Mouse (Mus musculus) adrenal gland, adult 2 months (tissue): ENCODE data around the gene Ntmt1. TPM values are rescaled to one million over a fixed set of nuclear protein-coding genes. Genes with fewer than 3 reads are reported as not detected.

ENCODE experiments used
- DNase-seq: peaks from one replicate; pipeline ENCODE4 v3.0.0; 2021
- polyA plus RNA-seq: library from polyadenylated mRNA; depleted of rRNA; stranded (reverse); fragments of >200 nt; gene quantifications from 2 replicates; pipeline ENCODE4 v1.2.3, GENCODE M21; 2012
- total RNA-seq, 2 experiments: library from RNA; stranded (reverse); gene quantifications; 2 replicates each; pipeline ENCODE4 v1.2.3; 2021

Ntmt1 gene
- total and polyA plus RNA-seq, 3 experiments, result 33.5 to 77.1 (median 45.4) TPM

DNA sequence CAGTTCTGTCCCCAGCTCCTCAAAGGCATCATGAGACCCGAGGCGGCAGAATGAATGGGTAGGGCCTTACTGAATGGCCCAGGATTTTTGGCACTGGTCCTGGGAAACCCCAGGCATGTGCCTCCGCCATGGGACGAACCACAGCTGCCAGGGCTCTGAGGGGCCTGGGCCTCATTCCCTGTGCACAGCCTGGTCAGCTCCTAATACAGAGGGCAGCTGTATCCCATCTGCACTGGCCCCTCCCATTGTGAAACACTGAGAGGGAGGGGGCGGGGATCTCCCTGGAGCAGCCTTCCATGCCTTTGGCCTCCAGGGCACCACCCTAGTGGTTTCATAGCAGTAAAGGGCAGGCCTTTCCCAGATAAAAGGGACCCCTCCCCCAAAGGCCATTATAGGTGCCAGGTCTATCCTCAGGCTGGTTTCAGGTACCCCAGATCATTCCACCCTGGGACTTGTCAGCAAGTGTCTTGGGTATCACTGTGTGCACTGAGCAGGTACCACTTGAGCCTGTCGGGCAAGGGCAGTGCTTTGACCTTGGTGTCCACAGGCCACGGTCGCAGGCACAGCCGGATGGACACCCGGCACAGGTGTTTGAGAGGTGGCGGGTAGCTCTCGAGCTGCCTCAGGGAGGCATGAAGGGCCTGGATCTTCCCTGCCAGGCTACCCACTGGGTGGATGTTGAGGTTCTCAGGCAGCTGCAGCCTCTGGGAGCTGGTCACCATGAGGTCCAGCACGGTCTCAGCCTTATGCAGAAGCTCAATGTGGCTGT, 15.9 kb downstream of the Ntmt1 start:
- peak; percentile 43 for DNase-seq

DNA sequence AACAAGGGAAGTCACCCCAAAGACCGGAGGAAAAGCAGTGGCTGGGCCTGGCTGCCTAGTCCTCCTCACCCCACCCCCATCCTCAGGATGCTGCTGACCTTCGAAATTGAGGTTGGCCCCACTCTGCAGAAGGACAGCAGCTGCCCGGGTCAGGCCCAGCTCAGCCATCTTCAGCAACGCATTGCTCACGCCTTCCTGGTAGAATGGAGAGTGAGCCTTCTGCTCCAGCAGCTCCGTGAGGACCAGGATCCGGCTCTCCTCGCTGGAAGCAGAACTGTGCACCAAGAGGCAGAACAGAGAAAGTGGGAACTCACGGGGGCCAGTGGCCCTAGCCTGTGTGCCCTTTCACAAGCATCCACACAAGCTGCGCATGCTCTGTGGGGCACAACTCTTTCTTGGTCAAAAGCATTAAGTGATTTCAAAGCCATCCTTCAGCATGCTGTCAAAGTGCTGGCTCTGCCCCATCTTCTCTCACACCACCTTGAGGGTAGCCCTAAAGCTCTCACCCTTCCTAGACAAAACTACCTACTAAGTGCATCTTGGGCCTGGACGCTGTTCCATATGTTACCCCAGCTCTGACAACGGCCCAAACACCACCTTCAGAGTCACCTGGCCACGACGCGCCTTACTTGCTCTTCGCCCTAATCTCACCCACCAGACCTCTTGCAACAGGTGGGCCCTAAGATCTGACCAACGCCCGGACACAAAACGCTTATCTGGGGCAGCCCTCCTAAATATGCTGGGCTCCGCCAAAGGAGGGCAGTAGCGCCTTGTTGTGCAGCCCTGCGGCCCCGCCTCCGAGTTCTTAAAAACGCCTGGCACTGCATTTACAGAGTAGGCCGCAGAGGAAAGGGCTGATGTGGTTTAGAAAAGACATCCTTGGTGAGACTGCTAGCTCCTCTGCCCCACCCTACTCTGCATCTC, 19.5 kb downstream of the Ntmt1 start:
- DNase-seq, result peak; percentile 67

DNA sequence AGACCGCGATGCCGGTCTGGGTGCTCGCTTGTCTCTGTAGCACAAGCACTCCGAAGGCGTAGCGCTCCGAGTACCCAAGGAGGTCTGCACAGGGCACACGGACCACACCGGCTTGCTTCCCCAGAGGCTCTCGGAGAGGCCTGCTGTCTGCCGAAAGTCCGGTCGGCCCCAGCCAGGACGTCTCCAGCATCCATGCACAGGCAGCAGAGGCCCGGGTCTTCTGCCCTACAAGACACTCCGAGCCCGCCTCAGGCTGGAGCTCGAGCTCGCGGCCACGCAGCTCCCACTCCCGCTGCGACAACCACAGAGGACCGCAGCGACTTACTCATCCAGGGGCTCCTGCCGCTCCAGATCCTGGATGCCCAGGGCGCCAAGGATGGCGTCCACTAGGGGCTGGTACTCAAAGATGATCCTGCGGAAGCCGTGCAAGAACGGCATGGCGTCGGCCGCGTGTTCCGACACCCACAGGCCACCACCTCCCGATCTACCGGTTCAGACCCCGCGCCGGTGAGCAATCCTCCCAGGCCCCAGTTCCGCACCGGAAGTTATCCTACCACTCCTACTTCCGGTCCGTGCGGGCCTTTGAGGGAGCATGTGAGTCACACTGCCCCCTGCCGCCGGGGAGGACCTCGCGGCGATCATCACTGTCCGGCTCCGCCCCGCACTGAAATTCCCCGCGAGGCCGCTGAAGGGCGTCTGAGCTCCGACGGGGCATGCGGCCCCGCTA, 20.3 kb downstream of the Ntmt1 start:
- peak; percentile 95 for DNase-seq

DNA sequence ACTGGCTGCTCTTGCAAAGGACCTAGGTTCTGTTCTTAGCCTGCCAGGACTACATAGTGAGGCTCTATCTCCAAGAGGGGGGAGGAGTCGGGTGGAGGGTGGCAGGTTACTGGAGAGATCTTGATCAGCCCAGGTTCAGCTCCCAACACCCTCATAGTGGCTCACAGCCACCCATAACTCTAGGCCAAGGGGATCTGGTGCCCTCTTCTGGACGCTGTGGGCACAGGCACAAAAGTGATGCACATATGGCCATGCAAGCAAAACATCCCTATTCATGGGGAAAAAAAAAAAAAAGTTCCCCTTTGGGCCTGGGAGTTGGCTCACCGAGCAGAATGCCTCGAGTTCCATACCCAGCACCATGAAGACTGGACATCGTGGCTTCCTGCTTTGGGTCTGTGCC, 21.7 kb downstream of the Ntmt1 start:
- peak; percentile 46 for DNase-seq

DNA sequence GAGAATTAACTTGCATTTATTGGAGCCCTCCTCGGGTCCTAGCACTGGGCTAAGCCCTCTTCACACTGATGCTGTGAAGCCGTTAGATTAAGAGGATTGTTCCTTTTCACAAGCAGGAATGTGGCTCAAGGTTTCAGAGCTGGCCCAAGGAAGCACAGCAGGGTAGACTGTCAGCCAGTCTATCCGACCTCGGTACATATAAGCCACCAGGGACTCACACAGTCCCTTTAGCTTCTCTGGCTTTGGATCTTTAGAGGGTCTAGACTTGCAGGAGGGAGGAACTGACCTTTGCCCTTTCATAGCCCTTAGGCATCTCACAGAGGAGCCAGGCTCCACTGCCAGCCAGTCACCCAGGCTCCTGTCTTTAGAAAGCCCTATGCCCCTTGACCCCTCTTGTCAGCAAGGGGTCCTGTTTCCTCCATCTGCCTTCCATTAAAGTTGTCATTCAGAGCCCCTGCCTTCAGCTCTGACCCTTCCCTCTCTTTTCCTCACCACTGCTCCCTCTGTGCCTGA, 22.7 kb downstream of the Ntmt1 start, which contains the start of gene Asb6:
Gene Asb6, minus strand, starts transcription at position 51 of the 513 bp plus-strand sequence.
- DNase-seq, result no peak

DNA sequence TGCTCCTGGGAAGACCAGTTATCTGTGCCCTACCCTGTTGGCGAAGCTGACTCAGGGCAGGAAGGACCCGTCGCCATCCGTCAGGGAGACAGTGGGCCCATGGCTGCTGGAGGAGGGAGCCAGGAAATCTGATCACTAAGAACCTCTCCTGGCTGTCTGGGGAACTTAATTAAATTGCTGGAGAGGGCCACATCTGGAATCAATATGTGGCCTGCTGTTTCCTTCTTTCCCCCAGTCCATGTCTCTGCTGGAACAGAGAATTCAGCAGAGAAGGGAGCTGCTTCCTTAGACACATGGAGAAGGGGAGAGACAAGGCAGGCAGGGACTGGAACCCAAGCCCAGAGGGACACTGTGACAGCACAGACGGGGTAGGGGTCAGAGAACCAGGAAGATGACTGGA, 26.0 kb downstream of the Ntmt1 start:
- no peak for DNase-seq

DNA sequence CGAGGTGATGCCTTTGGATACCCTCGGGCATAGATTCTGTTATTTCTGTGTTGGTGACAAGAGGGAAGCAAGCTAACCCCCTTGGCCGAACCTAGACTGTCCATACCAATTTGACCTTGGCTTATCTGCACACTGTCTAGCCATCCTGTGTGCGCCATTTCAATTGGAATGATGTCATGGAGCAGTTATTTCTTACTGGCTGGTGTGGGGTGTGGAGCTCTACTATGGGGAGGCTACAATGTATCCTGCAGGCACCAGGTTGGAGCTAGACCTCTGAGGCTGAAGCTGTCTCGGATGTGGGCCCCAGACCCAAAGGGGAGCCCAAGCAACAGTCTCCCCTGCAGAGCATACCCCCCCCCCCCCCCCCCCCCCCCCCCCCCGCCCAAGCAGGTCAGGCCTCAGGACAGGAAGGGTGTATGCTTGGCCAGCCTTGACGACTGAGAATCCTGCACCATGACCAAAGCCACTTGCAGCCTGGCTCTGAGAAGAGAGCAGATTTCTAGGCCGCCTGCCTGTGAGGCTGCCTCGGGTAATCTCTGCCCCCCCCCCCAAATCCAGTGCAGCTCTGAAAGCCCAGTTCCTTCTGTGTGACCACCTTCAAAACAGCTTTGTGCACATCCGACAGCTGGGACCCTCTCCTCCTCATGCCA, 26.9 kb downstream of the Ntmt1 start, which contains the start of gene Prrx2:
Gene Prrx2, plus strand, starts transcription at position 600 of the 650 bp plus-strand sequence.
- DNase-seq, result no peak

DNA sequence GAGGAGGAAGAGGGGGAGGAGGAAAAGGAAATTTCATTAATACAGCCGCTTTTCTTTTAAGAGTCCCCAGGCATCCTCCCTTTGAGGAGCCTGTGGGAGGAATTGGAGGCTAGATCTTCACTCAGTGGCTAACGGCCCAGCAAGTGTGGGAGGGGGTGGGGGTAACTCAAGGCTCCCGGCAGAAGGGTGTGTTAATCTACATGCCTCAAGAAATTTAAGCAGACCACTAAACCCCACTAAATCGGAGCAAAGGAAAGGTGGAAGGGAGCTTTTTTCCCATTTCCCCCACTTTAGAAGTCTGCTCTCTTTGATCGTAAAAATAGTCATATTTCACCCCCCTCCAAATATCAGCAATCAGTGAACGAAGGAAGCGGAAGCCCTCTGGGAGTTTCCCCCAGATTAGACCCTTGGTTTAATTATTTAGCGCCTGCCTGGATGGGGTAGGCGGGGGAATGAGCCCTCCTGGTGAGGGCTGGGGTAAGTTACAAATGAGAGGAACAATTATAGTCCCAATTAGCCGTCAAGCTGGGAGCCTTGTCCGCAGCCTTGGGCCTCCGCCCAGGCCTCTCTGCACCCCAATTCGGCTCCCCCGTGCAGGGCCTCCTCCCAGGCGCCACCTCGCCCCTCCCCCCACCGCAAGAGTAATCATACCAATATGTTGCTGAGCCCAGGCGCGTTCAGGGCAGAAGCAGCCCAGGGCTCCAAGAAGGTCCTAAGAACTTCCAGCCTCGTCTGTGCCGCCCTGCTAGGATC, 28.8 kb downstream of the Ntmt1 start:
- DNase-seq, result no peak

DNA sequence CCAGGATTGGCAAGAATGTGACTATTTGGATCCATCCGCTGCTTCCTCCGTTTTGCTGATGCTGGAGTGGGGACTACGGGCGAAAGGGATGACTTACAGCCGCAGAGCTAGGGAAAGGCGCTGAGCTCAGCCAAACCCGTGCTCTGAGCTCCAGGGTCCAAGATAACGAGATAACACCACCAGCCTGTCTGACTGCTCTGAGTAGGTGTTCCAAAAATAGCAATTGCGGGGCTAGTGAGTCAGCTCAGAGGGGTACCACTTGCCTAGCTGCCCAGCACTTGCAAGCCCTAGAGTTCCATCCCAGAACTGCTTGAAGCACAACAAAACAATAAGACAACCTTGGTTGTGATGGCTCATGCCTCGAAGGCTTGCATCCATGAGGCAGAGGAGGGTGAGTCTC, 35.0 kb downstream of the Ntmt1 start:
- no peak for DNase-seq

DNA sequence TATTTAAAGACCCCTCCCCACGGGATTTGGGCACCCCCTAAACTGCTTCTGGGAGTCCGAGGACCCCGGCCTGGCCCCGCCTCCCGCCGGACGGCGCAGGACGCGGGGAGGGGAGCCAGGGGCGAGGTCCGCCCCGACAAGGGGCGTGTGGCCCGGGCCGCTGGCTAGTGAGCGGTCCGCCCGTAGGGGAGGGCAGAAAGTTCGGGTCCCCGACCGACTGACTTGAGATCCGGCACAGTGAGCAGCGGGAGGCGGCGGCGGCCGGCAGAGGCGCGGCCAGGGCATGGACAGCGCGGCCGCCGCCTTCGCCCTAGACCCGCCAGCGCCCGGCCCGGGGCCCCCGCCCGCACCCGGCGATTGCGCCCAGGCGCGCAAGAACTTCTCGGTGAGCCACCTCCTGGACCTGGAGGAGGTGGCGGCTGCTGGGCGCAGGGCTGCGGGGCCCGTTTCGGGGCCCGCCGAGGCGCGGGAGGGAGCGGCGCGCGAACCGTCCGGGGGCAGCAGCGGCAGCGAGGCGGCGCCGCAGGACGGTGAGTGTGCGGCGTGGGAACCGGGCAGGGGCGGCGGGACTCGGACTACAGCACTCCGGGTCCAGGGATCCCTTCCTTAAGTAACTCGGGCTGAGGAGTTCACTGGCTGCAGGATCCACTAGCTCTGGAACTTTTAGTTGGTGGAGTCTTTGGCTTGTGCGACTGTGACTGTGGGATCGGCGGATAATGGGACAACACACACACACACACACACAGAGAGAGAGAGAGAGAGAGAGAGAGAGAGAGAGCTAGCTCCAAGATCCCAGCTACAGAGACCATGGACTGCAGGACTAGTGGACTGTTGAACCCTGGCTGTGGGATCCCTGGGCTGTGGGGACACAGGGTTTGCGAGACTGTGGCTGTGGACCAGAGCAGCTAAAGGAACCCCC, 37.8 kb downstream of the Ntmt1 start:
- DNase-seq, result peak; percentile 39

DNA sequence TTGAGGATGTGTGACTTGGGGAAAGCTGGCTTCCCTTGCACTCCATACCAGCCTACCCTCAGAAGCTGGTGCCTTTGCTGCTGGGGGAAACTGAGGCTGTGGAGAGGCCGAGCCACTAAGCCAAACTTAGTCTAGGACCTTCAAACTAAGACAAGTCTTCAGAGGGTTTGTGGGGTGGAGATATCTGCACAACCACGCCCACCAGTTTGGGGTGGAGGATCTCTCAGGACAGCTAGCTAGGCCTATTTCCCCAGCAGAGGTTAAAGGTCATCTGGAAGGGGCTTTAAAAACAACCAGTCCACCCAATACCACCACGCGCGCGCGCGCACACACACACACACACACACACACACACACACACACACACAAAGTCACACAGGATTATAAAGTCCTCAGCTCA, 38.6 kb downstream of the Ntmt1 start:
- no peak for DNase-seq

DNA sequence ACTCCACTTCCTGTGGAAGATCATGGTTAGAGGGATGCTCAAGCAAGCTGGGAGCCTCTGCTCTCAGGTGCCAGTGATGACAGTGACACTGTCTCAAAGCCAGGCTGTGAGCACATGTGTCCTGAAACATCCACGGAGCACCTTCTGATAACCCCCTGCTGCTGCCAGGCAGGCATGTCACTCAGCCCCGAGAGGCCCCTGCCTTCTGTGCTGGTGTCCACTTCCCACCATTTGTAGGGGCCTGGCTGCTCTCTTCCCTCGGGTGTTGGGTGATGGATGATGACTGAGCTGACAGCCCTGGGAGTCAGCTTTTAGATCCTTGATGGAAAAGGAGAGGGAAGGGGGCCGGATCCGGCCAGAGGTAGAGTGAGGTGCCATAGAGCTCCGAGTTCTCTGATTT, 39.1 kb downstream of the Ntmt1 start:
- no peak for DNase-seq

DNA sequence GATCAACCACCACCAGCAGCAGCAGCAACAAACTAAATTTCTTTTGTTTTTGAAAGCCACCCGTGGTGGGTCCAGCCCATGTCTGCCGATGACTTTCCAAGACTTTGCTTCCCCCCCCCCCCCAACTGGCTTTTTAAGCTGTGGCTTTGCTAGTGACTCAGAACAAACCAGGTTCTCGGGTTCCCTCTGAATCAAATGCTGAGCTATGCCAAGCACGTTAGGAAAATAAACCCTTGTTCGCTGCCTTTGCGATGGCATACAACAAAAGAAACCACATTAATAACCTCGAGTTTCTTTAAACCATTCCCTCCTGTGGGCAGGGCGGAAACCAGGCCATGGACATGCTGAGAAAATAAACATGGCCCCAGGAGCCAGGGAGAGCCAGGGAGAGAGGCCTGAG, 40.6 kb downstream of the Ntmt1 start:
- DNase-seq, result no peak

DNA sequence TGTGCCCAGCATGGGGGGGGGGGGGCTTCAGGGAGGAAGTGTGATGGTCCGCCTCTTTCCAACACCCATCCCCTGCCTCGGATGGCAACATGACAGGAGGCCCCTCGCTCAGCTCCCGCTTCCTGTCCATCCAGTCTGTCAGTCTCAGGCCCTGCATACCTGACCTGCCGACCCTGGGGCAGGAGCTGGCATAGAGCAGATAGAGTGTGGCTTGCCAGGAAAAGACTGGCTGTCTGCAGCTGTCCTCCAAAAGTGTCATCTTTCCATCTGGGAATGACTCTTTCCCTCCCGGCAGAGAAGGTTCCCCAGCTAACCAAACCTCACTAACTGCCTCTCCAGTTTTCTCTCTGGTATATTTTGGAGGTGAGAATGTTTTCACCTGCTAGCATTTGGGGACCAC, 43.0 kb downstream of the Ntmt1 start:
- DNase-seq, result no peak

DNA sequence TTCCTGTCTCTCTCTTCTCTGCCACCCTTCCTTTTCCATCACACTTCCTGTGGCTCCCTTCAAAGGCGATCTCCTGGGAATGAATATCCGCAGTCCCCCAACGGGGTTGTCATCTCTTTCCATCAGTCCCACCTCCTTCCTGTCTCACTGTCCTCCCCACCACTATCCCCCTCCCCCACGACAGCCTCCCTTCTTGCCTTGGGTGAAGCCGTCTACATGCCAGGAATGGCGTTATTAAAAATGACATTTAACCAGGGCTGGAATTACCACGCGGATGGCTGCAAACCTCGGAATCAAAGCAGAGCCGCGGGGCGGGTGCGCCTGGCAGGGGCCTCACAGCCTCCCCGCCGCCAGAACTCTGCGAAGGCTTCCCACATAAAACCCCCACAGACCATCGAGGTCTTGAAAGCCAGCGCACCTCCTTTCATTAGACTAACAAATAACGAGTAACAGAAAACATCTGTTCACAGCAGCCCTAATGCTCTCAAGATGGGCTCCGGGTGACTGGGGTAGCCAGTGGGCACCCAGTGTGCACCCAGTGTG, 45.2 kb downstream of the Ntmt1 start:
- no peak for DNase-seq

DNA sequence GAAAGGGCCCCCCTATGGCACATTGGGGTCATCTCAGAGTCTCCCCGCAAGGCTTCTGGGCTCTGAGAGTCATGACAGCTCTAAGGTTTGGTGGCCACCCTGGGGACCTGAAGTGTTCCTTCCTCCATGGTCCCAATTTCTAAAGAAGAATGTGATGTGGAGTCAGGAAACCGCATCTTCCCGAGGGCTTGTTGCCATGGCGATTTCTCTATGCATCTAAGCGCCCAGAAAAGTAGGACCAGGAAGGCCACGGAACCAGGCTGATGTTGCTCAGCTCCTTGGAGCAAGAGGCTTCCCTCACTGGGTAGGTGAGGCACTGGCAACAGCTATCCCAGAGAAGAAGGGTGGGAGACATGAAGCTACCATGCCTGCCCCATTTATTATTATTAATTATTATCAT, 49.5 kb downstream of the Ntmt1 start:
- DNase-seq, result no peak

DNA sequence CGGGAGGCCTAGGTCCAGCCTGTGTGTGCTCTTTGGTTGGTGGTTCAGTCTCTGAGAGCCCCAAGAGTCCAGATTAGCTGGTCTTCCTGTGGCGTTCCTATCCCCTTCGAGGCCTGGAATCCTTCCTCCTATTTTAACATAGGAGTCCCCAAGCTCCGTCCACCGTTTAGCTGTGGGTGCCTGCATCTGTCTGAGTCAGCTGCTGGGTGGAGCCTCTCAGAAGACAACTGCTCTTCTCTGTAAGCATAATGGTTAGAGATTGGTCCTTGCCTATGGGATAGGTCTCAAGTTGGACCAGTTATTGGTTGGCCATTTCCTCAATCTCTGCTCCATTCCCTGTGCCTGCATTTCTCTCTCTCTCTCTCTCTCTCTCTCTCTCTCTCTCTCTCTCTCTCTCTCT, 52.2 kb downstream of the Ntmt1 start:
- no peak for DNase-seq

DNA sequence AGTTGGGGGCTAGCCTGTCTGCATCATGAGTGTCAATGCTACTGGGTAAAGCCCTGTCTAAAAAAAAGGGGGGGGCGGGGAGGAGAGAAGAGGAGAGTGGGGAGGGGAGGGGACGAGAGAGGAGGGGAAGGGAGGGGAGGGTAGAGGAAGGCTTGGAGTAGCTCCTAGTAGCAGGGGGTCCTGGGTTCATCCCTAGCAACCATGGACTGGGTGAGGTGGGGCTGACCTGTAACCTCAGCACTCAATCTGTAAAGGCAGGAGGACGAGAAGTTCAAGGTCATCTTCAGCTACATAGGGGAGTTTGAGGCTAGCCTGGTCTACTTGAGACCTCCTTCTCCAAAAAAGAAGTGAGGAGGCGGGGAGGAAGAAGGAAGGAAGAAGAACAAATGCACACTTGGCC, 54.5 kb downstream of the Ntmt1 start:
- no peak for DNase-seq

DNA sequence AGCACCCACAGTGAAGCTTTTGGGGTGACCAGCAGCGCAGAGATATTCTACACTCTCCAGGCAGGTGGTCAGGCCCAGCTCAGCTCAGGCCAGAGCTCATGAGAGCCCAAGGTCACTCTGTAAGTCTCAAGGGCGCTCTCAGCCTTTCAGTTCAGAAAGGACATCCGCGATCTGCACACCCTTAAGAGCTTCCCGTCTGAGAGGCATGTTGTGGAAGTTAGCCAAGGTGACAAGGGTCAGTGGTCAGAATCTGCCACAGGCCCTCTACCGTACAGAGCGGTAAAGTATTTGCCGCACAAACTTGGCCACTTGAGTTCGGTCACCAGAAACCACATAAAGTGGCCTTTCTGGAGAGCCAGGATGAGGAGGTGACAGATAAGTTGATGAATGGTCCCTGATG, 55.9 kb downstream of the Ntmt1 start:
- peak; percentile 45 for DNase-seq
